Mouse (Mus musculus) c-Kit-positive CD71-negative TER-119-negative erythroid progenitor cells, embryonic 14.5 days (primary cell): ENCODE measurements around the gene Gm7247.
A peak's percentile ranks its signal among the peaks of the same experiment; 100 is the strongest.
"Not testable (repeated sequence)": the region's sequence is repeated elsewhere in the genome, so short reads cannot be mapped to it uniquely, and the experiment has no call there.

Experiments
- DNase-seq: peaks from one replicate; pipeline ENCODE4 v3.0.0-alpha.2; 2013; ENCODE audit warnings: low read depth

Gene Gm7247

GRCm38 (mm10) chr14:51361456-51361855, at the start of gene Gm7247:
Gene Gm7247, plus strand, starts transcription at chr14:51361756.
- no peak for DNase-seq

- DNase-seq, result no peak
Measured at GRCm38 (mm10) chr14:51324001-51324400, 37.6 kb upstream of the Gm7247 start.

GRCm38 (mm10) chr14:51346027-51346426, 15.5 kb upstream of the Gm7247 start:
- no peak for DNase-seq

DNA sequence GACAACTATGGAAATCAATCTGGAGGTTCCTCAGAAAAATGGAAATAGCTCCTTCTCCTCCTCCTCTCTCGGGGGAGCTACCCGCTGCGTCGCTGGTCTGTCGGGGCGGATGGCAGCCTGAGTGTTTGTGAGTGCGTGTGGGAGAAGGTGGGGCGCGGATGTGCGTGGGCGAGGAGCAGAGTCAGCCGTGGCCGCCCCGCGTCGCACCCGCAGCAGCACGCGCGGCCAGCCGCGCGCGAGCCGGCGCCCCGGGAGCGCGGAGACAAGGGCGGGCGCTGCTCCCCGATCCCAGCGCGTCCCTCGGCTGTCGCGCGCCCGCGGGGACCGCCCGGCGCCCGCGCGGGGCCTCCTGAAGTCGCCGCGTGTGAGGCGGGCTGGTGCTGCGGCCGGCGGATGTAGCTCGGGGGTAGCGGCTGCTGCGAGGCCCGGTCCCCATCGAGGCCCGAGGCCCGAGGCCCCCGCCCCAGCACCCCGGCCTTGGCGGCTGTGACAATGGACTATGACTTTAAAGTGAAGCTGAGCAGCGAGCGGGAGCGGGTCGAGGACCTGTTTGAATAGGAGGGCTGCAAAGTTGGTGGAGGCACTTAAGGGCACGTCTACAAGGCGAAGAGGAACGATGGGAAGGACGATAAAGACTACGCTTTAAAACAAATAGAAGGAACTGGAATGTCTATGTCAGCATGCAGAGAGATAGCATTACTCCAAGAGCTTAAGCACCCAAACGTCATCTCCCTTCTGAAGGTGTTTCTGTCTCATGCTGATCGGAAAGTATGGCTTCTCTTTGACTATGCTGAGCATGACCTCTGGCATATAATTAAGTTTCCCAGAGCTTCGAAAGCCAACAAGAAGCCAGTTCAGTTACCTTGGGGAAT, 3.2 kb upstream of the Gm7247 start:
- DNase-seq, result no peak

DNA sequence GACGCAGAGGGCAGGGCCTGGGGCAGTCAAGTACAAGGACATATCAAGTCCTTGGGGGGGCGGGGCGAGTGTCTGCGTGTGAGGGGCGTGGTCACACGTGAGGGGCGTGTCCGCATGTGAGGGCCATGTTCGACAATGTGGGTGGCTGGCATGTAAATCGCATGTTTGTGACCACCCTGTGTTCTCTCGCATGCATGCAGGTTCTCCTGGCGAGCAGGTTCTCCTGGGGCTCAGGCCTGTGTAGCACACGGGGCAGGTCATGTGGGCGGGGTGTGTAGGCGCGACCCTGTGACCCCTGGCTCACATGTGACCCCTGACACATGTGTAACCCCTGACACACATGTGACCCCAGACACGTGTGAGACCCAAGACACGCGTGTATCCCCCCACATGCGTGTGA, 21.2 kb downstream of the Gm7247 start:
- DNase-seq, result no peak

DNA sequence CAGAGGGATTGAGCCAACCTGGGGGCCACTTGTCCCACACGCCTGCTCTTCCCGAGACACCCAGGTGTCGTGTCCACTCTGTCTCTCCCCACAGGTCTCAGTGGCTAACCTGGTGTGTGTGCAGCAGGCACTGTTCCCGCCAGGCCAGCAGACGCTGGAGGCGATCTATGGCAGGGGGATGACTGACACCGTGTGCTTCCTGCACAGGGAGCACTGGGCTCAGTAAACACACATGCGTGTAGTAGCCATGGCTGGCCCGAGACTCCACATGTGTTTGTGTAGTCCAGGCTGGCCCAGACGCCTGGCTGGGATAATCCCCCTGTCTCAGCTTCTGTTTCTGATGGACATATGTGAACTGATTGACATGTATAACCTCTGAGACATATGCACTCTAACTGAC, 22.8 kb downstream of the Gm7247 start:
- no peak for DNase-seq

- DNase-seq, result no peak
Measured at GRCm38 (mm10) chr14:51385741-51386140, 24.2 kb downstream of the Gm7247 start.

DNA sequence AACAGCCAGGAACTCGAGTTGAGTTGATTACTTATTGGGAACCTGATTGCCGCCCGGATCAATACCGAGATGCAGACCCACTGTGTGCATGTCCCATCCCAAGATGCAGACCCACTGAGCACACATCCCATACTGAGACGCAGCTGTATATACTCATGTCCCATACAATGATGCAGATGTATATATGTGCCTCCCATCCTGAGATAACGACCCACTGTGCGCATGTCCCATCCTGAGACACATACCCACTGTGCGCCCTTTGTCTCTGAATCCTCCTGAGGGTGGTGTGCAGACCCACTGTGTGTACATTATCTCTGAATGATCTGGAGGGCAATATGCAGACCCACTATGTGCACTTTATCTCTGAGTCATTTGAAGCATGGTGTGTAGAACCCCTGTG, 26.2 kb downstream of the Gm7247 start:
- no peak for DNase-seq

GRCm38 (mm10) chr14:51388222-51388621, 26.7 kb downstream of the Gm7247 start:
- DNase-seq, result no peak

GRCm38 (mm10) chr14:51410520-51410919, 49.0 kb downstream of the Gm7247 start, which contains the start of gene Vmn2r88:
Gene Vmn2r88, plus strand, starts transcription at chr14:51410820.
- DNase-seq, result no peak

DNA sequence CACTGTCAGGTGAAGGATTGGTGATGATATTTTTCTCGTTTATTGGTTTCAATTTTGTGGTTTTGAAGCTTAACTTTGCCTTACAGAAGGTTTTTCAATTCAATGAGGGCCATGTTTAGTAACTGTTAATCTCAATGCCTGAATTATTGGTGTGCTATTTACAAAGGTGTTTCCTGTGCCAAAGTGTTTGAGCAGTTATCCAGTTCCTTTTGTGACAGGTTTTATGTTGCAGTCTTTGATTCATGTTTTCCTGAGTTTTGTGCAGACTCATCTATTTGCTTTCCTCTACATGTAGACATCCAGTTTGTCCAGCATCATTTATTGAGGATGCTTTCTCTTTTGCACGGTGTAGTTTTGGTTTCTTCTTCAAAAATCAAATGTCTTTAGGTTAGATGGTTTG, 62.3 kb downstream of the Gm7247 start:
- DNase-seq, result no peak

- DNase-seq, result not testable (repeated sequence)
Measured at GRCm38 (mm10) chr14:51430138-51430537, 68.6 kb downstream of the Gm7247 start.

DNA sequence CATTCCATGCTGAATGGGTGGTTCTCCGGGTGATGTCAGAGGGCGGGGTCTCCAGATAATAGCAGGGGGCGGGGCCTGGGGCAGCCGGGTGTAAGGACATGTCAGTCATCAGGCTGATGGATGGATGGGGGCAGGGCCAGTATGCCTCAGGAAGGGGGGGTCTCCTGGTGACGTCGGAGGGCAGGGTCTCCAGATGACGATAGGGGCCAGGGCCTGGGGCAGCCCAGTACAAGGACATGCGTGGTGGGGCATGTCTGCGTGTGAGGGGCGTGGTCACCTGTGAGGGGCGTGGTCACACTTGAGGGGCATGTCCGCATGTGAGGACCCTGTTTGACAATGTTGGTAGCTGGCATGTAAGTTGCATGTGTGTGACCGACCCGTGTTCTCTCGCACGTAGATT, 73.0 kb downstream of the Gm7247 start:
- no peak for DNase-seq

- no peak for DNase-seq
Measured at GRCm38 (mm10) chr14:51435020-51435419, 73.5 kb downstream of the Gm7247 start.

DNA sequence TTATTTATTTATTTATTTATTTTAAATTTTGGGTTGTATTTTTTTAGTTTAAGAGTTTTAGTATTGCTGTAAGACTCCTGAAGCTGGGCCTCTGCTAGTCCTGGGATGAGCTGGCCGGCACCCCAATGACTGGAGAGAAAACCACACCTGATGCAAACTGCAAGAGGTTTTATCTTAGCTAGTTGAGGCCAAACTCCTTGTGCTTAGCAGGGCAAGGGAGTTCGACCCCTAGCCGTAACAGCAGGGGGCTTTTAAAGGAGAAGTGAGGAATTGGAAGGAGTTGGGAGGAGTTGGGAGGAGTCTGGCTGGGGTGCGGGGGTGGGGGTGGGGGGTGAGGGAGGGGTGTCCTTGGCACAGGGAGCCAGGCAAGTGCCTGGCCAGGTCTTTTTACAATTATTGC, 77.4 kb downstream of the Gm7247 start:
- no peak for DNase-seq

- DNase-seq, result not testable (repeated sequence)
Measured at GRCm38 (mm10) chr14:51451557-51451956, 90.0 kb downstream of the Gm7247 start, which contains the start of gene Vmn2r89. Gene Vmn2r89, plus strand, starts transcription at chr14:51451857.

DNA sequence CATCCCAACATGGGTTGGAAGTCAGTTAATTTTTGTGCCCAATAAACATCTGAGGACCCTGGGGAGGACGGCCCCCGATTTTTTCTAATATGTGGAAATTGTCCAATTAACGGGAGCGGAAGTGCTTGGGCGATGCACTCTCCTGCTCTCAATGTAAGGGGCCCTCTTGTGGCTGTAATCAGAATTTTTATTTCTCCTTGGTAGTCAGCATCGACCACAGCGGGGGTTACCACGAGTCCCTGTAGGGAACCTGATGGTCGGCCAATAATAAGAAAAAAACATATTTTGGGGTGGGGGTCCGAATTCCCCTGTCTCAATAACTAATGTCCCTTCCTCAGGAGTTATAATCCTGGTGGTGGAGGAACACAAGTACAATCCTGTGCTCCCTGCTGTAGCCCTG, 118.7 kb downstream of the Gm7247 start:
- not testable (repeated sequence) for DNase-seq

DNA sequence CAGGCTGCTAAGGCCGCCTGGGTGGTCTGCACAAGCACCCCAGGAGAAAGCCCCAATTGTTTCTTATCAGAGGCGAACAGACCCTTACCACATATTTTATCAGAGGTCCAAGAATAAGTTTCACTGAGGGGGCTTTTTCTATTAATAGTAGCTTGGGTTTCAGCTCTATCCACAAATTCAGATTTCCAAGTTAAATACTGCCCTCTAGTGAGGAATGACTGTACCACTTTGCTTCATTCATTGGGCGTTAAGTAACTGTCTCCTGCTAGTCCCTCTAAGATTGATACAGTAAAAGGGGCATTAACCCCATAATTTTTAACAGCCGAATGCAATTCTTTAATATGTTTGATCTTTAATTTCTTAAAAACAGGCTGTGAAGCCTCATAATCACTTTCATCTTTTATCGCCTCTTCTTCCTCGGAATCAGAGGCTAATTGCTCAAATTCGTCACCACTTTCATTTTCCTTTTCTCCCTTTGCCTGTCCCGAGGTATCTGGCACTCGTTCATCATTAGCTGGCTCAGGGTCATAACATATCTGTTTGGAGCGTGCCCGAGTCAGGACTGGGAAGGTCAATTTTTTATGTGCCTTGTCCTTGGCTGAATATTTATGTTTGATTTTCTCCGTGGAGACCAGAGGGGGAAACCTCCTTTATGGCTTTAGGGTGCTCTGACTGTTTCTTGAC, 119.9 kb downstream of the Gm7247 start:
- not testable (repeated sequence) for DNase-seq

GRCm38 (mm10) chr14:51482051-51482715, 120.6 kb downstream of the Gm7247 start:
- no peak for DNase-seq

DNA sequence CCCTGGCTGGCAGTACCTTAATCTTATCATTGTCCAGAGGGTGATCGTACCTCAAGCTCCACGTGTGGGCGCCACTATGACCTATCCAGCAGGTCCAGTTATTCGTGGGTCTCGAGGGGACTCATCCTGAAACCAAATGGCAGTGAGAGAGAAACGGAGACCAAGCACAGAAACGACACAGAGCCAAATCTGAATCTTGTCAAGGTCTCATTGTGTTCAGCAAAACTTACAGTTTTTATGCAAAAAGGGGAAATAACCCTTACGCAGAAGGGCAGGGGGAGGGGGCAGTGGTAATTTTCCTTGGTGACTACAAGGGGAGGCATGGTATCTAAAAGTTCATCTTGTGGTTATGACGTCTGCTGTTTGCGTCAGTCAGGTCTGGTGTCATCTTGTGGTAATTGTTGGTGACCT, 121.4 kb downstream of the Gm7247 start:
- DNase-seq, result peak; percentile 14

GRCm38 (mm10) chr14:51483671-51484070, 122.1 kb downstream of the Gm7247 start:
- DNase-seq, result no peak

DNA sequence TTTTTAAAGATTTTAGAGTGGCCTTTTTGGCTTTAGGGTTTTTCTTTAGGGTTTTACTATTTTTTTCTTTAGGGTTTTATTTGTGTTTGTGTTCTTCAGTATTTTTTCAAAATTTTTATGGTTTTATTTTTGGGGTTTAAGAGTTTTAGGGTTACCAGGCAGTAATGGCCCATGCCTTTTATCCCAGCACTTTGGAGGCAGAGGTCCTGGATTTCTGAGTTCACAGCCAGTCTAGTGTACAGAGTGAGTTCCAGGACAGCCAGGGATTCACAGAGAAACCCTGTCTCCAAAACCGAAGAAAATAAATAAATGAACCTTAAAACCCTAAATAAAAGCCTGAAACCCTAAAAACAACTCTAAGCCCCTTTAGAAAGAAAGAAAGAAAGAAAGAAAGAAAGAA, 124.6 kb downstream of the Gm7247 start:
- no peak for DNase-seq

DNA sequence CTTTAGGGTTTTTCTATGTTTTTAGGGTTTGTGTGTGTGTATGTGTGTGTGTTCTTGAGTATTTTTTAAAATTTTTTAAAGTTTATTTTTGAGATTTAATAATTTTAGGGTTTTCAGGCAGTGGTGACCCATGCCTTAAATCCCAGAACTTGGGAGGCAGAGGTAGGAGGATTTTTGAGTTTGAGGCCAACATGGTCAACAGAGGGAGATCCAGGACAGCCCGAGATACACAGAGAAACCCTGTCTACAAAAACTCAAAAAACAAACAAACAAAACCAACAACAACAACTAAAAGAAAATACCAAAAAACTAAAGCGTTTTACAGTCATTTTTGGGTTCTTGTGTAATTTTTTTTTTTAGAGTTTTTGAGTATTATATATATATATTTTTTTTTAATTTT, 134.2 kb downstream of the Gm7247 start:
- DNase-seq, result no peak
